7 mouse cellular contexts compared by ENCODE assay signal in the genomic region with DNA sequence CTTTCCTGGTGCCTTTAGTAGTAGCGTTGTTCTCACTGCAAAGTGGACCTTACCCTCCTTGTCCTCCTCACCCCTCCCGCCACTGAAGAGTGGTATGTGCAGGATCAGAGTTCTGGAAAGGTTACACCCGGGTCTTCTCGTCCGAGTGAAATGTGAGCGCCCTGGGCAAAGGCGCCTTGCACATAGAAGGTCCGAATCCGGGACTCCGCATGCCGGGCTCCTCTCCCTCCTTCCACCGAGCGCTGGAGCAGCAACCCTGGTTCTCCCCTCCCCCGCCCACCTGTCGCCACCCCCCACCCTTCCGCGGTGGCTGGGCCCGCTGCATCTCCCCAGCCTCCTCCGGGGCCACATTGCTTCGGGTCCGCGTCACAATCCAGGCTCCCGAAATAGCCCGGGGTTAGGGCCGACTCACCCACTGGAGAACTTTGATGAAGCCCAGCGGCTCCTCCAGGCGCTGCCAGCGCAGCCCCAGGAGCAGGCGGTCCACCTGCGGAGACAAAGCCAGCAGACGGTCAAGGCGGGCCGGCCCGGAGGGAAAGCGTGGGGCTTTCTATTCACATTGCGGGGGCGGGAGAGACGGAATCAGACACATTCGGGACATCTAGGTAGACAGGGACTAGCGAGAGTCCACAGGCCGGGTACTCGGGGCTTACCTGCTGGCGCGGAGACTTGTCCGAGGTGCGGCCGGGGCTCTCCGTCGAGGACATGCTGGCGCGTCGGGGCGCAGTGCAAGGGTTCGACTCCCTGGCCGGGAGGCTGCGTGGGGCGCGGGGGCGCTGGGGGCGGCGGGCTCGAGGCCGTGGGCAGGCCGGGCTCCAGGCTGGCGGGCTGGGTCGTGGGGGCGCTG. TPM values are rescaled to one million over a fixed set of nuclear protein-coding genes. Genes with fewer than 3 reads are reported as not detected.
A peak's percentile ranks its signal among the peaks of the same experiment; 100 is the strongest.
DNase-seq lines count a peak whose midpoint lies in the region; ATAC-seq and TF ChIP-seq lines count a peak whose summit lies in the region.

No protein-coding gene starts in this region.

- H3K4me2 ChIP-seq in forebrain, embryonic 14.5 days (ENCODE audit: low read length) = peak overlapping the region; percentile 71
- H3K4me2 ChIP-seq in midbrain, embryonic 13.5 days (replicated peaks) = peak overlapping the region; percentile 64

- peak; percentile 32 for ATAC-seq in forebrain, embryonic 14.5 days
- ATAC-seq in midbrain, embryonic 13.5 days = peak; percentile 66

- H3K36me3 ChIP-seq in testis, adult 2 months (ENCODE audit: control insufficient read depth, insufficient read depth, low read length) = no peaks in the 10 kb centered on the region
- H3K36me3 ChIP-seq in forebrain, embryonic 14.5 days (ENCODE audit: control insufficient read depth, insufficient read depth, low read length) = no peaks in the 10 kb centered on the region
- H3K36me3 ChIP-seq in midbrain, embryonic 13.5 days = no peaks in the 10 kb centered on the region

- no peak for DNase-seq in testis, postnatal 14 days (ENCODE audit: low spot score)
- no peak for DNase-seq in forebrain, embryonic 14.5 days (ENCODE audit: low spot score)
- DNase-seq in kidney, adult 18-20 months = peak; percentile 71
- no peak for DNase-seq in spleen, adult 18-20 months
- DNase-seq in natural killer cell, adult 2 months (ENCODE audit: low spot score in 2 of 2) = no peak

- TF ChIP-seq POLR2A in testis, adult 2 months (IDR thresholded peaks at IDR 0.05; ENCODE audit: control insufficient read depth, low read depth, low read length) = no peak

- 3% methylated on average over 57 of the region's 67 CpGs for WGBS in forebrain, embryonic 14.5 days
- WGBS in midbrain, embryonic 13.5 days = 3% methylated on average over 64 of the region's 67 CpGs

- H3K9ac ChIP-seq in forebrain, embryonic 14.5 days (ENCODE audit: low read length) = peak overlapping the region; percentile 56
- H3K9ac ChIP-seq in midbrain, embryonic 13.5 days (replicated peaks) = peak overlapping the region; percentile 54

- TF ChIP-seq CTCF in testis, adult 2 months (IDR thresholded peaks at IDR 0.05; ENCODE audit: control insufficient read depth, insufficient read depth, insufficient replicate concordance, low read depth, low read length) = no peak

- H3K27ac ChIP-seq in testis, adult 2 months (ENCODE audit: control insufficient read depth, insufficient read depth, low read depth, low read length) = no peak overlapping the region
- no peak overlapping the region for H3K27ac ChIP-seq in forebrain, embryonic 14.5 days (ENCODE audit: low read depth, low read length)
- no peak overlapping the region for H3K27ac ChIP-seq in midbrain, embryonic 13.5 days

- peak overlapping the region; percentile 87 for H3K4me3 ChIP-seq in testis, adult 2 months (ENCODE audit: control insufficient read depth, low read depth, low read length)
- peak overlapping the region; percentile 40 for H3K4me3 ChIP-seq in forebrain, embryonic 14.5 days (ENCODE audit: low read depth, low read length)
- H3K4me3 ChIP-seq in midbrain, embryonic 13.5 days (replicated peaks) = peak overlapping the region; percentile 44

- H3K9me3 ChIP-seq in forebrain, embryonic 14.5 days (replicated peaks; ENCODE audit: control insufficient read depth, low read length) = no peaks in the 10 kb centered on the region
- H3K9me3 ChIP-seq in midbrain, embryonic 13.5 days = no peaks in the 10 kb centered on the region

- H3K4me1 ChIP-seq in testis, adult 2 months (ENCODE audit: control insufficient read depth, insufficient read depth, low read length) = peaks cover 6% of the 10 kb centered on the region
- peaks cover 9% of the 10 kb centered on the region; the same call in 1 of the 2 replicates for H3K4me1 ChIP-seq in forebrain, embryonic 14.5 days (ENCODE audit: control insufficient read depth, insufficient read depth, low read length)
- peaks cover 14% of the 10 kb centered on the region for H3K4me1 ChIP-seq in midbrain, embryonic 13.5 days (replicated peaks)

- peaks cover 9% of the 10 kb centered on the region for H3K27me3 ChIP-seq in testis, adult 2 months (ENCODE audit: control insufficient read depth, insufficient read depth, low read length)
- peaks cover 30% of the 10 kb centered on the region for H3K27me3 ChIP-seq in forebrain, embryonic 14.5 days (replicated peaks; ENCODE audit: control insufficient read depth, insufficient read depth, low read length)
- H3K27me3 ChIP-seq in midbrain, embryonic 13.5 days = peaks cover 58% of the 10 kb centered on the region

RNA-seq across cellular contexts. Expression of gene Sypl2, which starts 0.5 kb away (rescaled TPM):
- 0.59 and 0.88 TPM in 2 replicates for polyA plus RNA-seq in testis, adult 2 months (2012; rRNA removed)
- 1.5 and 1.8 TPM in 2 replicates for polyA plus RNA-seq in forebrain, embryonic 14.5 days (2014; fragmentation: Nextera tagmentation; extraction: Ambion mirVana)
- polyA plus RNA-seq in midbrain, embryonic 13.5 days (2015; fragmentation: Nextera tagmentation; extraction: Ambion mirVana) = 0.92 and 0.95 TPM in 2 replicates

RNA-seq across cellular contexts. Expression of gene Atxn7l2, which starts 15.2 kb away (rescaled TPM):
- polyA plus RNA-seq in testis, adult 2 months (2012; rRNA removed) = 9.2 and 11.0 TPM in 2 replicates
- polyA plus RNA-seq in forebrain, embryonic 14.5 days (2014; fragmentation: Nextera tagmentation; extraction: Ambion mirVana) = 24.1 and 30.1 TPM in 2 replicates
- polyA plus RNA-seq in midbrain, embryonic 13.5 days (2015; fragmentation: Nextera tagmentation; extraction: Ambion mirVana) = 27.8 and 28.8 TPM in 2 replicates

RNA-seq across cellular contexts. Expression of gene Cyb561d1, which starts 24.9 kb away (rescaled TPM):
- polyA plus RNA-seq in testis, adult 2 months (2012; rRNA removed) = 1.7 and 2.2 TPM in 2 replicates
- polyA plus RNA-seq in forebrain, embryonic 14.5 days (2014; fragmentation: Nextera tagmentation; extraction: Ambion mirVana) = 2.4 and 2.9 TPM in 2 replicates
- 4.3 and 5.6 TPM in 2 replicates for polyA plus RNA-seq in midbrain, embryonic 13.5 days (2015; fragmentation: Nextera tagmentation; extraction: Ambion mirVana)

RNA-seq across cellular contexts. Expression of gene Psma5, which starts 30.8 kb away (rescaled TPM):
- 31.5 and 38.2 TPM in 2 replicates for polyA plus RNA-seq in testis, adult 2 months (2012; rRNA removed)
- polyA plus RNA-seq in forebrain, embryonic 14.5 days (2014; fragmentation: Nextera tagmentation; extraction: Ambion mirVana) = 295 and 324 TPM in 2 replicates
- 242 and 257 TPM in 2 replicates for polyA plus RNA-seq in midbrain, embryonic 13.5 days (2015; fragmentation: Nextera tagmentation; extraction: Ambion mirVana)

RNA-seq across cellular contexts. Expression of gene Amigo1, which starts 39.8 kb away (rescaled TPM):
- polyA plus RNA-seq in testis, adult 2 months (2012; rRNA removed) = 1.1 and 2.2 TPM in 2 replicates
- polyA plus RNA-seq in forebrain, embryonic 14.5 days (2014; fragmentation: Nextera tagmentation; extraction: Ambion mirVana) = 4.8 and 6.5 TPM in 2 replicates
- polyA plus RNA-seq in midbrain, embryonic 13.5 days (2015; fragmentation: Nextera tagmentation; extraction: Ambion mirVana) = 9.9 and 11.0 TPM in 2 replicates
